Mouse (Mus musculus): ENCODE measurements around the gene 2310003L06Rik. TPM values are rescaled to one million over a fixed set of nuclear protein-coding genes. Genes with fewer than 3 reads are reported as not detected.

Gene 2310003L06Rik
- polyA plus RNA-seq (2016; fragmentation: Nextera tagmentation; extraction: Ambion mirVana) = not detected in 2 replicates

DNA sequence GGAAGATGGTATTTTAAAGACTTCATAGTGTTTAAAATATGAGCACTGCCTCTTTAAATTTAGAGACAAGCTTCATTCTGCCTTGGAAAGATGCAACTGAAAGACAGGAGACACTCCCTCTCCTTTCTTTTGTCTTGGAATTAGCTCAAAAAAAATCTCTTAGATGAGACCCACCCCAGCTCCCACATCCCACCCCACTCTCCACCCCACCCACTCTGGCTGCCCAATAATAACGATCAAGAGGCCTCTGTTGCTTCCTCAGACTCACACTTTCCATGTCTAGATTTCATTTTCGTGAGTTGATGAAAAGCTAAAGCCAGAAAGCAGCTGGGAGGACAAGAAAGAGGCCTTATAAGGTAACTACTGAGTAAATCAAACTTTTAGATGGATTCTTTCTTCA is at the start of gene 2310003L06Rik, which contains the start of gene Gm28434:
Gene 2310003L06Rik, plus strand, starts transcription at position 259 of the 400 bp plus-strand sequence.
Gene Gm28434, plus strand, starts transcription at position 317 of the 400 bp plus-strand sequence.
- no peaks in the 10 kb centered on the region for H3K27me3 ChIP-seq (replicated peaks)
- no peak for ATAC-seq (ENCODE audit: low FRiP score, low read depth)
- WGBS = 73% methylated on average over 2 of the region's 2 CpGs
- no peak within 1 kb of the TSS for H3K9ac ChIP-seq
- H3K4me1 ChIP-seq = no peaks in the 10 kb centered on the region
- H3K9me3 ChIP-seq = no peaks in the 10 kb centered on the region
- no peaks in the 10 kb centered on the region for H3K36me3 ChIP-seq
- no peak within 1 kb of the TSS for H3K4me3 ChIP-seq
- H3K4me2 ChIP-seq (replicated peaks) = no peak within 1 kb of the TSS
- H3K27ac ChIP-seq = no peak within 1 kb of the TSS

DNA sequence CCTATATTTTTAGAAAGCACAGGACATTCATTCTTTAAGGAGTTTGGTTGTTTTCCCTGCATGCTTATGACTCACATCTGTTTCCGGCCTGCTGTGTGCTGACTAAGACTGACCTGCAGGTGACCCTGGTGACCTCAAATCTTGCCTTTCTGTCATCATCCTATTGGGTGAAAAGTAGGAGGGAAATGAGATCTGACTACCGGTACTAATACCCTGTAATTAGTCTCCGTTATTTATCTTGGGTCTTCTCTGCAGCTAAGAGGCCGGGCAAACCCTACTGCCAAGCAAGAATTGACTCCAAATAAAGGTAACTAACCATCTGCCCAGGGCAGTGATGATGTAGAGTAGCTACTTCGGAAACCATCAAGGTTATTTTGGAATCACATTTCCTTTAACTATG is 43.9 kb upstream of the 2310003L06Rik start, which contains the start of gene Csn3:
Gene Csn3, plus strand, starts transcription at position 208 of the 400 bp plus-strand sequence.
- Histone ChIP-seq H3K27ac (no peak within 1 kb of the TSS), H3K9me3 (no peaks in the 10 kb centered on the region), H3K4me1 (no peaks in the 10 kb centered on the region), H3K4me3 (no peak within 1 kb of the TSS), H3K27me3 (replicated peaks) (no peaks in the 10 kb centered on the region), H3K9ac (no peak within 1 kb of the TSS), H3K4me2 (replicated peaks) (no peak within 1 kb of the TSS), H3K36me3 (no peaks in the 10 kb centered on the region)
- ATAC-seq (ENCODE audit: low FRiP score, low read depth) = no peak
- WGBS = 29% methylated on average over 5 of the region's 5 CpGs

DNA sequence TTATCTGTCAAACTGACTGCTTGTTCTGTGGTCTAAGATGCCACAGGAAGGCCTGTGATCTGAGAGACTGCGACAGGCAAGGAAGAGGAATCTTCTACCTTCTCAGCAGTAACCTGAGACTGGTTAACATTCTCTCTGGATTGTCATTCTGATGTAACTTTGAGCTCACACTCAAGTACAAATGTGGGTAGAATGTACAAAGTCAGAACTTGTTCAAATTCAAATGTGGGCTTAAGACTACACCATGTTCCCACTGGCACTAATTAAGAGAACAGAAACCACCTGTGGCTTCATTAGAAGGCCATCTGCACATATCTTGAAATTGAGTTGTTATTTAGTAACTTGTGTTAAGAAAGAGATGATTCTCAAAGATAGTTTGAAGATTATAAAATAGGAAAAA is 37.7 kb upstream of the 2310003L06Rik start:
- no peaks in the 10 kb centered on the region for H3K27me3 ChIP-seq (replicated peaks)
- no peaks in the 10 kb centered on the region for H3K9me3 ChIP-seq
- H3K36me3 ChIP-seq = no peaks in the 10 kb centered on the region
- H3K9ac ChIP-seq = no peak overlapping the region
- H3K4me1 ChIP-seq = no peaks in the 10 kb centered on the region
- H3K4me3 ChIP-seq = no peak overlapping the region
- 57% methylated on average over 1 of the region's 1 CpGs for WGBS
- ATAC-seq (ENCODE audit: low FRiP score, low read depth) = no peak
- H3K27ac ChIP-seq = no peak overlapping the region
- no peak overlapping the region for H3K4me2 ChIP-seq (replicated peaks)

DNA sequence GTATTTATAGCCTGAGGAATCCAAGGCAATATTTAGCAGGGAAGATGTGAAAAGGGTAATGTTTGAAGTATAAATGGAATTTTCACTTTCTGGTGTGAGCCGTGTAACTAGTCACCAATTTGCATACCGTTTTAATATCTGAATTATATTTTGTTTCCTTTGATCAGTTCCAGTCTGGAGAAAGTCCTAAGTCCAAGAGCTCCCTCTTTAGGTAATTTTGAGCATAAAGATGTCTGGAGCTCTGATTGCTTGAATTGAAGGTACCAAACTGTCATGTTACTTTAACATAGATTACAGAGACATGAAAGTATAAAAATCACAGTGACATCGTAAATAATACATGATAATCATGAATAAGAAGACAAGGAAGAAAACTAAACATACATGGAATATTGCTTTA is 28.5 kb upstream of the 2310003L06Rik start:
- Histone ChIP-seq H3K36me3 (no peaks in the 10 kb centered on the region), H3K4me3 (no peak overlapping the region), H3K27me3 (replicated peaks) (no peaks in the 10 kb centered on the region), H3K9me3 (no peaks in the 10 kb centered on the region), H3K4me2 (replicated peaks) (no peak overlapping the region), H3K27ac (no peak overlapping the region), H3K4me1 (no peaks in the 10 kb centered on the region), H3K9ac (no peak overlapping the region)
- ATAC-seq (ENCODE audit: low FRiP score, low read depth) = no peak
- 56% methylated on average over 3 of the region's 3 CpGs for WGBS

DNA sequence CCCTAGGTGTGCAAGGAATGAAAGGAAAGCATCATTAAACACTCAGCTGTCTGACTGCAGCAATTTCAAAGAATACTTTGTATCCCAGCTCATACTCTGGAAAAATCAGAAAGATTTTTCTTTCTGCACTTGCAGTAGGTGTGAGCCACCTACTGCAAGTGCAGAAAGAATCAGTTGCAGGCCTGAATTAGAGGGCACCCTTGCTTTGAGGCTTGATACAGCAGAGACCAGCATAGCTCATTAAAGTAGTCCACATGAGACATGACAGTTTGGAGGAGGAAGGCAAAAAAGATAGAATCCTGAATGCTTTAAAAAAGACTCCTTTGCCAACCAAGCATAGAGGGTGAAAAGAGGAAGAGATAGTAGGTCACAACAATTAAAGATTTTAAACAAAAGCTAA is 26.7 kb upstream of the 2310003L06Rik start:
- no peak overlapping the region for H3K4me2 ChIP-seq (replicated peaks)
- H3K36me3 ChIP-seq = no peaks in the 10 kb centered on the region
- no peak overlapping the region for H3K27ac ChIP-seq
- no peak overlapping the region for H3K4me3 ChIP-seq
- H3K9me3 ChIP-seq = no peaks in the 10 kb centered on the region
- no peak for ATAC-seq (ENCODE audit: low FRiP score, low read depth)
- no peaks in the 10 kb centered on the region for H3K27me3 ChIP-seq (replicated peaks)
- no peak overlapping the region for H3K9ac ChIP-seq
- no peaks in the 10 kb centered on the region for H3K4me1 ChIP-seq

DNA sequence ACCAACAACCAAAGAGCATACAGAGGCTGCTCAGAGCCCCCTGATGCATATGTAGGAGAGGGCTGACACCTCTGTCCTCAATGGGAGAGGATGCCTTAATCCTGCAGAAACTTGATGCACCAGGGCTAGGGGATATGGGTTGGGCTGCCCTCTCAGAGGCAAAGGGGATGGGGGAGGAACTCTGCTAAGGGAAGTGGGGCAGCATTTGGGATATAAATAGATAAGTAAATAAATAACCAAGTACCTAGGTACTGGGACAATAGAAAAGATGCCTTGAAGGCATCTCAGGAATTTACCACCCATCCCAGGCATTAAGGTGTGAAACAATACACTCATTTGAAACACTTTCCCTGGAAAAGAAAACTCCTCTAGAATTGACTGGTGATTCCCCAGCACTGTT is 17.4 kb upstream of the 2310003L06Rik start:
- H3K36me3 ChIP-seq = no peaks in the 10 kb centered on the region
- H3K9ac ChIP-seq = no peak overlapping the region
- H3K9me3 ChIP-seq = no peaks in the 10 kb centered on the region
- no peak overlapping the region for H3K4me3 ChIP-seq
- no peak overlapping the region for H3K4me2 ChIP-seq (replicated peaks)
- no peaks in the 10 kb centered on the region for H3K27me3 ChIP-seq (replicated peaks)
- no peak overlapping the region for H3K27ac ChIP-seq
- no peaks in the 10 kb centered on the region for H3K4me1 ChIP-seq
- no peak for ATAC-seq (ENCODE audit: low FRiP score, low read depth)

DNA sequence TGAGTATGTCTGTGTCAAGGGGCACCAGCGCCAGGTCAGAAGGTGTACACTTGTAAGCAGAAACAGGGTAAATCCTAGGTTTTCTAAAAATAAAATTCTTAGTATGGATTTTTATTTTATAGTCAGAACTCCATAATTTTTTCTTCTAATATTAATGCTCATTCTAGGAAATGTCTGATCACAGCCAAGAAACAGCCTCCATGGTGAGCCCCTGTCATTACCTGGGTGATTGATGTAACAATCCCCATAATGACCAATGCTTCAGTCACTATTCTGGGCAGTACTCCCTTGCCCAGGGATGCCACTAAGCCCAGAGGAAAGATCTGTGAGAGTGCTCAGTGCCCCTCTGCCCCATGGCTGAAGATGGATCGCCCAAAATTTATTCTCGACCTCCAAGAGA is 9.9 kb downstream of the 2310003L06Rik start, which contains the start of gene Cabs1:
Gene Cabs1, plus strand, starts transcription at position 301 of the 400 bp plus-strand sequence.
- Histone ChIP-seq H3K4me3 (no peak within 1 kb of the TSS), H3K9me3 (no peaks in the 10 kb centered on the region), H3K27ac (no peak within 1 kb of the TSS), H3K27me3 (replicated peaks) (no peaks in the 10 kb centered on the region), H3K4me2 (replicated peaks) (no peak within 1 kb of the TSS), H3K36me3 (no peaks in the 10 kb centered on the region), H3K9ac (no peak within 1 kb of the TSS), H3K4me1 (no peaks in the 10 kb centered on the region)
- 92% methylated on average over 3 of the region's 3 CpGs for WGBS
- no peak for ATAC-seq (ENCODE audit: low FRiP score, low read depth)

DNA sequence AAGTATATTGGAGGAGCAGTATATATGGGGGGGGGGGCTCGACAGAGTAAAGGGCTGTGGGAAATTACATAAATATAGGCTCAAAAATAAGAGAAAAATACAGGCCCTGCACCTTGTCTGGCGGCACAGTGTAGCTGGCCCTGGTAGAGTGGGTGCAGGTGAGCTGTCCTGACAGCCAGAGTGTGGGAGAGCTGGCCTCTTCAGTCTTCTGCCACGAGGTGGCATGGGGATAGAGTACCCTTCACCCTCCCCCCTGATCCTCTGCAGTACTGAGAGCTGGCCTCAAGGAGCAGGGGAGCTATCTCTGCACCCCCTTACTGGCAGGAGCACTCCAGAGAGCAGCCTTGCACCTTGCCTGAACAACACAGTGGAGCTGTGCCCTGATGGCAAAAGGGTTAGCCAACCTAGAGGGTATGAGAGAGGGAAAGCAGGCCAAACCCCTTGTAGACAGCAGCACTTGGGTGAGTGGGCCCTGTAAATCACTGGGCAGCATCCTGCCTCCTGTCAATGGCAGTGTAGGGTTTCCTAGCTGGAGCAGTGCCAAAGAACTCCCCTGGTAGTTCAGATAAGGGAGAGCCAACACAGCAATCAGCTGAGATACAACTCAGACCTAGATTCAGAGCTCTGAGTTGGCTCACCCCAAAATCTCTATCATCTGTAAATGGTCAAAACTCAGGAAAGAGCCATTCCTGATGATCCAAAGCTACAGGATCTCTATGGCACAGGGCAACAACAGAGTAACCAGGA is 13.4 kb downstream of the 2310003L06Rik start:
- no peak overlapping the region for H3K27ac ChIP-seq
- no peaks in the 10 kb centered on the region for H3K27me3 ChIP-seq (replicated peaks)
- WGBS = 68% methylated on average over 3 of the region's 3 CpGs
- no peaks in the 10 kb centered on the region for H3K9me3 ChIP-seq
- no peaks in the 10 kb centered on the region for H3K4me1 ChIP-seq
- H3K9ac ChIP-seq = no peak overlapping the region
- H3K36me3 ChIP-seq = no peaks in the 10 kb centered on the region
- no peak overlapping the region for H3K4me2 ChIP-seq (replicated peaks)
- H3K4me3 ChIP-seq = no peak overlapping the region
- ATAC-seq (ENCODE audit: low FRiP score, low read depth) = no peak

DNA sequence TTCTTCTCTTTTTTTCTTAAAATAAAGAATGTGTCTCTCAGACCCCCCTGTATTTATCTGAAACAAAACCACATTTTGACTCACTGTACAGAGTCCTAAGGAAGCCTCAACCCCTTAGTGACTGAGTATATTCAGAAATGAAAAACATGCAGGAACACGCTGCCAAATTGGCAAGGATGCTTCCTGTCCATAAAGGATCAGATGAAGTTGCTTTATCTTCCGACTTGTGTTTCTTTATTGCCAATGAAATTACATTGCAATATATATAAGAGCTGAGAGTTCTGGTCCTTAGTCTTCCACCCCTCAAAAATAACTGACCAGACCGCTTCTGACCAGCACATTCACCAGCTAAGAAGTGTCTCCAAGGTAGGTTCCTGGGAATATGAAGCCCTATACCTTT is 33.0 kb downstream of the 2310003L06Rik start, which contains the start of gene Smr3a:
Gene Smr3a, plus strand, starts transcription at position 301 of the 400 bp plus-strand sequence.
- no peak within 1 kb of the TSS for H3K4me3 ChIP-seq
- ATAC-seq (ENCODE audit: low FRiP score, low read depth) = no peak
- H3K9ac ChIP-seq = no peak within 1 kb of the TSS
- 86% methylated on average over 3 of the region's 3 CpGs for WGBS
- H3K4me1 ChIP-seq = no peaks in the 10 kb centered on the region
- no peaks in the 10 kb centered on the region for H3K9me3 ChIP-seq
- no peak within 1 kb of the TSS for H3K4me2 ChIP-seq (replicated peaks)
- no peaks in the 10 kb centered on the region for H3K36me3 ChIP-seq
- no peak within 1 kb of the TSS for H3K27ac ChIP-seq
- no peaks in the 10 kb centered on the region for H3K27me3 ChIP-seq (replicated peaks)

DNA sequence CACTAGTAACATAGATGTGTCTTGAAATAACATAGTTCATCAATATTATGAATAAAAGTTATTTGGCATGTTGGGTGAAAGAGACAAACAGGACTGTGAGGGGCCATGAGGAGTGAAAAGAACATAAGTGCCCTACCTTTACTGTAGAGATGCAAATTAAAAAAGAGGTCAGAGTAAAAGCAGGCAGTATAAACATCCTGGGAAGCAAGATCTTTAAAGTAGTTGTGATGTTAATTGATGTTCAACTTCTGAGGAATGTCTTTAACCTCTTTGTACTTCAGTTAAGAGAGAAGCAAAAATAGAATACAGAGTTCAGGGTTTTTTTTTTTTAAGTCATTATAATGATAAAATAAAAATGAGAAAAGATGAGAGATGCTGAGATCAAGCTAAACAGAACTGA is 36.0 kb downstream of the 2310003L06Rik start:
- no peak overlapping the region for H3K4me3 ChIP-seq
- no peak overlapping the region for H3K9ac ChIP-seq
- no peaks in the 10 kb centered on the region for H3K36me3 ChIP-seq
- no peaks in the 10 kb centered on the region for H3K9me3 ChIP-seq
- no peak overlapping the region for H3K27ac ChIP-seq
- no peak overlapping the region for H3K4me2 ChIP-seq (replicated peaks)
- H3K27me3 ChIP-seq (replicated peaks) = no peaks in the 10 kb centered on the region
- no peaks in the 10 kb centered on the region for H3K4me1 ChIP-seq
- ATAC-seq (ENCODE audit: low FRiP score, low read depth) = no peak

Other genes with a start within 250 kb of the 2310003L06Rik start
- gene Csn1s2a, start 194.9 kb upstream of the 2310003L06Rik start, polyA plus RNA-seq (2016; fragmentation: Nextera tagmentation; extraction: Ambion mirVana) = not detected in 2 replicates
- not detected in 2 replicates for gene Csn1s2b, start 161.4 kb upstream of the 2310003L06Rik start, polyA plus RNA-seq (2016; fragmentation: Nextera tagmentation; extraction: Ambion mirVana)
- not detected in 2 replicates for gene Prr27, start 143.8 kb upstream of the 2310003L06Rik start, polyA plus RNA-seq (2016; fragmentation: Nextera tagmentation; extraction: Ambion mirVana)
- not detected in 2 replicates for gene Odam, start 84.4 kb upstream of the 2310003L06Rik start, polyA plus RNA-seq (2016; fragmentation: Nextera tagmentation; extraction: Ambion mirVana)
- gene Csn3, start 43.9 kb upstream of the 2310003L06Rik start, polyA plus RNA-seq (2016; fragmentation: Nextera tagmentation; extraction: Ambion mirVana) = 0.20 and 0.31 TPM in 2 replicates
- gene Gm28434, start 58 bp downstream of the 2310003L06Rik start, polyA plus RNA-seq (2016; fragmentation: Nextera tagmentation; extraction: Ambion mirVana) = not detected in 2 replicates
- not detected in 2 replicates for gene Cabs1, start 10.0 kb downstream of the 2310003L06Rik start, polyA plus RNA-seq (2016; fragmentation: Nextera tagmentation; extraction: Ambion mirVana)
- gene Smr3a, start 33.1 kb downstream of the 2310003L06Rik start, polyA plus RNA-seq (2016; fragmentation: Nextera tagmentation; extraction: Ambion mirVana) = not detected in 2 replicates
- gene Smr2, start 117.1 kb downstream of the 2310003L06Rik start, polyA plus RNA-seq (2016; fragmentation: Nextera tagmentation; extraction: Ambion mirVana) = not detected in 2 replicates
- not detected in 2 replicates for gene Gm11116, start 142.1 kb downstream of the 2310003L06Rik start, polyA plus RNA-seq (2016; fragmentation: Nextera tagmentation; extraction: Ambion mirVana)
- not detected in 2 replicates for gene Gm11115, start 184.6 kb downstream of the 2310003L06Rik start, polyA plus RNA-seq (2016; fragmentation: Nextera tagmentation; extraction: Ambion mirVana)

All from neural tube, embryonic 12.5 days (tissue).